Mouse (Mus musculus) thymus, adult 18-20 months (tissue): ENCODE results near the gene E2f4.

ENCODE experiments used
- DNase-seq, 2 experiments: peaks; one replicate each; pipeline ENCODE4 v3.0.0; 2022; ENCODE audit warnings: mixed read lengths in 2 of 2

The E2f4 gene

GRCm38 (mm10) chr8:105295256-105295655 is 2.2 kb upstream of the E2f4 start:
- DNase-seq = no peak

GRCm38 (mm10) chr8:105295895-105296573 is 1.4 kb upstream of the E2f4 start, which contains the start of gene Exoc3l:
TSS of gene Exoc3l (minus strand) at chr8:105296101.
- DNase-seq = no peak

DNA sequence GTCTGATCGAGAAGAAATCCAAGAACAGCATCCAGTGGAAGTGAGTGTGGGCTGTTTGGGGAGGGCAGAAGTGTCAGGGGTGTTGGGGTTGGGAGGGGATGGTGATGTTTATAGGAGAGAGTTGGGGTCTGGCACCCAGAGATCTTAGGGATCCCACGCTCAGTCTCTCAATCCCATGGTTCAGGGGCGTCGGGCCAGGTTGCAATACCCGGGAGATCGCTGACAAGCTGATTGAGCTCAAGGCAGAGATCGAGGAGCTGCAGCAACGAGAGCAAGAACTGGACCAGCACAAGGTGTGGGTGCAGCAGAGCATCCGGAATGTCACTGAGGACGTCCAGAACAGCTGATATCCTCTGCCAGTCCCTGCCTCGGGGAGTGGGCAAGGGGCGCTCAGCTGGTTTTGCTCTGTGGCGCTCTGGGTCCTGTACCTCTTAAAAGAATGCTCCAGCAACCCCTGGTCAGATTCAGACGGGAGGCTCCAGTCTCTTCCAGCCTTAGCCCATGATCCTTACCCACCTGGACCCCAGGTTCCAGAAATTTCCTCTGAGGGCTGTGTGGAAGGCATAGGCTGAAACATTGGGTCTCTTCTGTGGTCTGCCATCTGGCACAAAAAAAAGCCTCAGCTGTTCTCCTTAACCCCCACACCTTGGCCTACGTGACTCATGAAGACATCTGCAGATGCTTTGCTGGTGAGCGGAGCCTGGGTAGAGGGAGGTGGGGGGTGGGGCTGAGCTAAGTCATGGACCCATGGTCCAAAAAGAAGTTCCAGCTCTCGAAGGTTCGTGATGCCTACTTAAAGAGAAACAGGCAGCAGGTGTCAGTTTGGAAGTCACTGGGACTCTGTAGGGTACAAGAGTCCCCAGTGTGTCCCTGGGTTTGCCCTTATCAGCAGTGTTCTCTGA is 1.1 kb downstream of the E2f4 start:
- DNase-seq = peak in 1 of 2 experiments; percentile 62

DNA sequence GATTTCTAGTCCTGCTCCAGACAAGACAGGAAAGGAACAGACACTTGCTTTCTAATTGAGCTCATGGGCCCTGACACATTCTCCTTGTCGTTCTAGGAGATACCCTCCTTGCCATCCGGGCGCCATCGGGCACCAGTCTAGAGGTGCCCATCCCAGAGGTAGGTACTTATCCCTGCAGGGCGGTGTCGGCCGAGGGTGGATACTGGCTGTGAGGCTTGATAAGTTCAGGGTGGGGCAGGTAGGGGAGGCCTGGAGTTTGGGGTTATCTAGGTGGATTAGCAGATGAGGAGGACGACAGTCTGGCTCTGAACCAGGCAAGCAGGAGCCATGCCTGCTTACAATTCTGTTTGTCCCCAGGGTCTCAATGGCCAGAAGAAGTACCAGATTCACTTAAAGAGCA is 2.5 kb downstream of the E2f4 start:
- no peak for DNase-seq

DNA sequence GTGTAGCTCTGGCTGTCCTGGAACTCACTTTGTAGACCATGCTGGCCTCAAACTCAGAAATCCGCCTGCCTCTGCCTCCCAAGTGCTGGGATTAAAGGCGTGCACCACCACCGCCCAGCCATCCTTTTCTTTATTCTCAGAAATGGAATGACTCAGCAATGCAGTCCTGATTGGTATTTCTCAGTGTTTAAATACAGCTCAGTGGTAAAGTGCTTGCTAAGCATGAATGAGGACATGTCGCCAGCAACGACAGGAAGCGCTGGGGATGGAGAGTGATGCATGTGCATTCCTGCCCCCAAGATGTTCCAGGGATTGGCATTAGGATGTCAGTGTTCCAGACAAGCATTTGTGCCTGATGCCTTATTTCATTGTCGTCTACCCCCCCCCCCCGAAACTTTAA is 5.9 kb downstream of the E2f4 start:
- no peak for DNase-seq

GRCm38 (mm10) chr8:105303874-105304273 is 6.4 kb downstream of the E2f4 start:
- DNase-seq = no peak

DNA sequence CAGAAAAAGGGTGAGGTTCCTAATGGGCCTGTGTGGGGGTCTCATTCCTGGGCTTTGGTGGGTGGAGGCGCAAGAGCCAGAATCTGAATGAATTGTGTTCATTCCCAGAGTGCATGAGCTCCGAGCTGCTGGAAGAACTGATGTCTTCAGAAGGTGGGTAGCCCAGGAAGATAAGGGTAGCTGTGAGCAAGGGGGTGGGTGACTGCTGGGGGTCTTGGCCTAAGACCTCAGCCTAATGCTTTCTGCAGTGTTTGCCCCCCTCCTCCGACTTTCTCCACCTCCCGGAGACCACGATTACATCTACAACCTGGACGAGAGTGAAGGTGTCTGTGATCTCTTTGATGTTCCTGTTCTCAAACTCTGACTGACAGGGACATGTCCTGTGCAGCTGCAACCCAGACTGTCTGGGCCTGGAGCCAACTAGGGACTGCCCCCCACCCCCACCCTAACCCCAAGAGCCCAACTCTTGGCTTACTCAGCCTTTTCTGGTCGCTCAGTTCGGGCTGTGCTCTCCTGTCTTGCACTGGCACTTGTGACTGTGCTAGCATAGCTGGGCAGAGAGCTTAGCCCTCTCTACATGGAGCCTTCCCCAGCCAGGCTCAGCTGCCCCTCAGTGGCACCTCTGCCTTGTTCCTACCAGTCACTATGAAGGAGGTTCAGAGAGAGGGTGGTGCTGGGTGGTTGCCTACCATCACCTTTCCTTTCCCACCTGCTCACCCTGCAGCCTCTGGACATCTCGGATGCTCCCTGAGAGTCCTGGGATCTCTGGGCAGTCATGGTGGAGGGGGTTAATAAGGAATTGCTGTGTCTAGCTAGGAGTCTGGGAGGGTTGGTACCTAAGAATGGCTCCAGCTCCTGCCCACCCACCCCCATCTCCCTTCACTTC is 7.1 kb downstream of the E2f4 start:
- DNase-seq = no peak

DNA sequence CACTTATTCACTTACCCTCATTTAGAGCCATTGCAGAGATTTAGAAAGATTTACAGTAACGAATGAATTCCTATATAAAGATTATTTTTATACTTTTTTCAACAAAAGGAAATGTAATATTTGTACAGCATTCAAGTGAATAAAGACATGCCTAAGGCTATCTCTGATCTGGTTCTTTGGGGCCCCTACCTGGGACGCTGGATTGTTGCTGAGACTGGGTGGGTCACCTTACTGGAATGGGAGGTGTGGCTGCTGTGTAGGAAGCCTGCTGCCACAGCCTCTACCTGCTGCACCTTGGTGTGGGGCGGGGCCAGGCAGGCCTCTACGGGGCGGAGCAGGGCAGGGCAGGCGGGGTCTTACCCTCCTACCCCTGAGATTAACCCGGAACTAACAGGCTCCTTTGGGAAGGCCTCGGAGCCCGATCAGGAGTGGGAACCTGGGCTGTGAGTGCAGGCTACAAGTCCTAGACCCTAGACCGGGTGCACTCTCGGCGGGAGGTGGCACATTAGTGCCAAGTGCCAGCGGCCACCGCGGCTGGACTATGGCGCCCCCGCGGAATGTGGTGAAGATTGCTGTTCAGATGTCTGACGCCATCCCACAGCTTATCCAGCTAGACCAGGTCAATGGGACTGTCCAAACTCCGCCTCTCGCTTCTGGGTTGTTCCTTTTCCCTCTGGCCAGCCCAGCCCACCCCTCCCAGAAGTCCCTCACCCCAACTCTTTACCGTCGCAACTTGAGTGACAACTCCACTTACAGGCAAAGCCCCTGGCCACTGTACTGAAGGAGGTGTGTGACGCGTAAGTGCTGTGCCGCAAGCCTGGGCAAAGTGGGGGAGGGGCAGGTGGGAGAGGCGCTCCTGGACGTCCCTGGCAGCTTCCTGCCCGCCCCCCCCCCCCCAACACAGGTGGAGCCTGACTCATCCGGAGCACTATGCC is 8.0 kb downstream of the E2f4 start, which contains the start of gene Elmo3:
TSS of gene Elmo3 (plus strand) at position 391 of the 935 bp plus-strand sequence.
- DNase-seq = peak in 1 of 2 experiments; percentile 66

GRCm38 (mm10) chr8:105306146-105306691 is 8.8 kb downstream of the E2f4 start:
- DNase-seq = no peak

DNA sequence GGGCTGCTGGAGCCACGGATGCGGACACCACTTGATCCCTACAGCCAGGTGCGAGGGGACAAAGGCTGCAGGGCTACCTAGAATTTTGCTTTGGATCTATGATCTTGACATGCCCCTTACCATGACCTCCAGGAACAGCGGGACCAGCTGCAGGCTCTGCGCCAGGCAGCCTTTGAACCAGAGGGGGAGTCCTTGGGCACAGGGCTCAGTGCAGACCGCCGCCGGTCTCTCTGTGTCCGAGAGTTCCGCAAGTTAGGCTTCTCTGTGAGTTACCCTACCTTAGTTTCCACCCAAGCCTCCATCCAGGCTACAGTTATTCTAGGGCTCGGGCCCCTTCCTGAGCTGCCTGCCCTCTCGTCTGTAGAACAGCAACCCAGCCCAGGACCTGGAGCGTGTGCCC is 10.2 kb downstream of the E2f4 start:
- peak in 1 of 2 experiments; percentile 8 for DNase-seq

DNA sequence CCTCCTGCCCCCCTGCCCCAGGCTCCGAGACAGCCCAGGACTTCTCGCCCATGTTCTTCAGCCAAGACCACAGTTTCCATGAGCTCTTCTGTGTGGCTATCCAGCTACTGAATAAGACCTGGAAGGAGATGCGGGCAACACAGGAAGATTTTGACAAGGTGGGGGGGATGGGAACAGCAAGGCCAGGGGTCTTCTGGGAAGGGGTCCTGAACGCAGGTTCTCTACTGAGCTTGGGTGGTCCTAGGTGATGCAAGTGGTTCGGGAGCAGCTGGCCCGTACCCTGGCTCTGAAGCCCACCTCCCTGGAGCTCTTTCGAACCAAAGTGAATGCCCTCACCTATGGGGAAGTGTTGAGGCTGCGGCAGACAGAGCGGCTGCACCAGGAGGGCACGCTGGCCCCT is 11.0 kb downstream of the E2f4 start:
- DNase-seq = no peak

GRCm38 (mm10) chr8:105309142-105309847 is 11.8 kb downstream of the E2f4 start:
- DNase-seq = no peak

DNA sequence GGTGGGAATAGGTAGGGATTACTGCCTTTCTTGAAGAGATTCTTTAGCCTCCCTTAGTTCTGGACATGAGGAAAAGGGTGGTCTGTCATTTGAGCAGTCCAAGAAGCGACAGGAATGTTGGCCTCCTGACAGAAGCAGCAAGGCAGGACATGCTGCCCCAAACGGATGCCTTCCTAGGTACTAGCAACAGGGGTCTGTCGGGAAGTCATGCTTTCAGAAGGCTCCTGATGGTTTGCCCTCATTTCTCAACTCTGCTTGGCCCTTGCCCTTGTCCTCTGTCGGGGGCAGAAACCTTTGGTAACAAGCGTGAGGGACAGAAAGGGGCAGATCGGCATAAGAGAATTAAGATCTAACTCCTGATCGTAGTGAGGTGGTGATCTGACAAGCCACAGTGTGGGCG is 12.7 kb downstream of the E2f4 start:
- DNase-seq = no peak

- no peak for DNase-seq
These were observed 14.3 kb downstream of the E2f4 start for GRCm38 (mm10) chr8:105311718-105312117.

GRCm38 (mm10) chr8:105312891-105313481 is 15.5 kb downstream of the E2f4 start:
- no peak for DNase-seq

DNA sequence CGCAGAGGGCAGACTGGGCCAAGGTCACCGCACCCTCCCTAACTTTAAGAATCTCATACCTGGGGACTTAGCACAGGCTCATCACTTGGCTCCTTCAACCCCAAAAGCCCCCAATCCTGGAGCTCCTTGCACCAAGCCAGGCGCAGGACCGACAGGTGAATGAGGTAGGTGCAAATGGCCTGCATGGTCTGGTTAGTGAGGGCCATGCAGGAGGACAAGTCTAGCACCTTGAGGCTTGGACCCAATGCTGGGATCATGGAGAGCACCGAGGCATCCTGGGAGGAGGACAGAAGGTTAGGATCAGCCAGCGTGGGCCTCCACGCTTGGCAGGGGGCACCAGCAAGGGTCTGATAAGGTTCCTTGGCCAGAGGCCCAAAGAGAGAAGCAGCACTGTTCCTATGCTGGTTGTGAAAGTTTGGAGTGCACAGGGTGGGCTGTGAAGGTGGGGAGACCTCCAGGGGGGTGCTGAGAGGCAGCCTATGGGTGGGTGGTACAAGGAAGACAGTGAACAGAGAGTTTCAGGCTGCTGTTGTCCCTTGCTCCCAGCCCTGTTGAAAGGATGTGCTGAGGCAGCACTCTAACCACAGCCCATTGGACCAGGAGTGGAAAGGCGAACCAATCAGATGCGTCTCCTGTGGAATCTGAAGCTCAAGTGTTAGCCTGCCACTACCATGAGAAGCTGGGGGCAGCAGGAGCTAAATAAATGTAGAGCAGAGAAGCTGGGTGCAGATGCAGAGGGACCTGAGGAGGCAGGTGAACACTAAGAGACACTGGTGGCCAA is 16.3 kb downstream of the E2f4 start:
- no peak for DNase-seq

- DNase-seq = no peak
These were observed 17.8 kb downstream of the E2f4 start for GRCm38 (mm10) chr8:105315073-105315769.

DNA sequence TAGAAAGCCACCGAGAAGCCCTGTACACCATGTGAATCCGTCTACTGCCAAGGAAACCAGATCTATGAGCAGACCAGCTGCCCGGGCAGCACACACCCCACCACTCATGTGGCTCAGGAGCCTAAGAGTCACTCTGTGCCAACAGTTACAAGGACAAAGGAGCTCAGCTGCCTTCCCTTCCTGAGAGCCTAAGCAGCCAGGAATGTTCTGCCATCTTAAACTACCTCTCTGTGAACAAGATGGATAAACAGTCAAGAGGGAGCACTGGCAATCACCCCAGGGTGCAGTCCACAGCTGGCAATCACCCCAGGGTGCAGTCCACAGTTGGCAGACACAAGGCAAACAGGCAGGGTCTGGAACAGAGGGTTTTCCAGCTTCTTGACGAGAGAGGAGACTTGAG is 20.5 kb downstream of the E2f4 start:
- no peak for DNase-seq

DNA sequence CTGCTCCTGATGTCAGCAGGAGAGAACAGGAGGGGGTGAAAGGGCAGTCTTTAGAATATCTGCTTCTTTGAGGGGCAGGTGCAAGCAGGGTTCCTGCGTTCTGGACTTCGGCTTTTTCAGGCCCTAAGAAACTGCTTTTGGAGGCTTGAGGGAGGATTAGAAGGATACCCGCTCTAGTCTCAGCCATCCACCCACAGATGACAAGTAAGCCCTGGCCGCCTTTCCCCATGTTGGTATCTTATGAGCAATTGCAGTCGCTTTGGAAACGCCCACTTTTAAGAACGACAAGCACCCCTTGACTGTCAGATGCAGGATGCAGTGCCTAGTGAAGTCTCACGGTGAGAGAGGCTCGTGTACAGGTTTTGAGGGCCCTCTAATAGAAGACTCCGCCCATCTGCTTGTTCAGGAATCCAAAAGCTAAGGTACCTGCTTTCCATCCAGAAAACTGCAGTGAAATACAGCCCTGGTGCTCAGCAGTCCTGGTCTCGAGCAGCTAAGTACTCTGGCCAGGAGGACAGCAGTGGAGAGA is 21.3 kb downstream of the E2f4 start:
- no peak for DNase-seq
